Comparison of ENCODE assay signal across 26 mouse cellular contexts in genomic region chr6:61279506-61279905, GRCm38 (mm10).
DNase-seq lines count a peak whose midpoint lies in the region; TF ChIP-seq lines count a peak whose summit lies in the region.
"Had no signal": no experiment of that assay in that cellular context is flagged by ENCODE, and none has a peak within 500 bp of the region (broad histone marks: within the 10 kb centered on the region; RNA-seq: fewer than 3 reads in every experiment).

No protein-coding gene starts in this region.

- H3K4me3 ChIP-seq in cerebellum, adult 2 months (replicated peaks; ENCODE audit: insufficient read depth, low read depth, low read length), result no peak overlapping the region
- H3K4me3 ChIP-seq: embryonic facial prominence, embryonic 12.5 days; heart, embryonic 10.5 days; heart, embryonic 15.5 days; lung, embryonic 15.5 days; megakaryocyte, embryonic 14.5 days; midbrain, embryonic 12.5 days; myocyte; neural tube, embryonic 13.5 days had no signal

- no peak for TF ChIP-seq POLR2A in cerebellum, adult 2 months (IDR thresholded peaks at IDR 0.05; ENCODE audit: borderline replicate concordance, insufficient read depth, low read length)

- no peak for TF ChIP-seq CTCF in cerebellum, adult 2 months (IDR thresholded peaks at IDR 0.05; ENCODE audit: borderline replicate concordance, insufficient read depth, low read depth, low read length)

- WGBS in cerebellum, adult 2 months, result 41% methylated on average over 7 of the region's 7 CpGs

- DNase-seq in gastrocnemius, adult 18-20 months (ENCODE audit: low spot score), result peak; percentile 20
- no peak for DNase-seq in gastrocnemius, adult 8-10 months (ENCODE audit: low spot score in 2 of 2)
- peak; percentile 19 for DNase-seq in kidney, postnatal 14 days
- DNase-seq in kidney, postnatal 25 days, result no peak
- peak; percentile 52 for DNase-seq in testis, postnatal 14 days (ENCODE audit: low spot score)
- no peak for DNase-seq in testis, postnatal 10 days (ENCODE audit: low spot score)
- peak; percentile 32 for DNase-seq in skeletal muscle tissue, adult 2 months (ENCODE audit: low read depth, low spot score)
- DNase-seq in cerebellum, adult 2 months, result no peak
- DNase-seq: cerebellum, adult 9-11 months; embryo, embryonic 11 days; heart, adult 11 months; layer of hippocampus, postnatal 36 days; liver; right cerebral cortex, postnatal 25 days; spleen, adult 18-20 months; thymus, adult 2 months; thymus, postnatal 36 days had no signal

- H3K27me3 ChIP-seq in cerebellum, adult 2 months (ENCODE audit: control insufficient read depth, insufficient read depth, low read length), result no peaks in the 10 kb centered on the region
- H3K27me3 ChIP-seq: embryonic facial prominence, embryonic 12.5 days; heart, embryonic 15.5 days; lung, embryonic 15.5 days; megakaryocyte, embryonic 14.5 days; midbrain, embryonic 12.5 days; neural tube, embryonic 13.5 days had no signal

- H3K4me1 ChIP-seq in cerebellum, adult 2 months (ENCODE audit: control insufficient read depth, insufficient read depth, low read length), result no peaks in the 10 kb centered on the region
- H3K4me1 ChIP-seq: embryonic facial prominence, embryonic 12.5 days; heart, embryonic 10.5 days; heart, embryonic 15.5 days; midbrain, embryonic 12.5 days; neural tube, embryonic 13.5 days had no signal

- no peak overlapping the region for H3K27ac ChIP-seq in cerebellum, adult 2 months (ENCODE audit: insufficient read depth, low read length)
- H3K27ac ChIP-seq: embryonic facial prominence, embryonic 12.5 days; heart, embryonic 10.5 days; heart, embryonic 15.5 days; liver, embryonic 14.5 days; lung, embryonic 15.5 days; midbrain, embryonic 12.5 days; neural tube, embryonic 13.5 days had no signal

Comparison
In these comparisons a context has a peak if more than half of its experiments do, and no peak if none do; other contexts are left out.
1. DNase-seq: peak in gastrocnemius, adult 18-20 months (single experiment), kidney, postnatal 14 days (single experiment), testis, postnatal 14 days (single experiment) and skeletal muscle tissue, adult 2 months (single experiment); none in gastrocnemius, adult 8-10 months (0 of 2), kidney, postnatal 25 days (0 of 2), testis, postnatal 10 days (single experiment) and cerebellum, adult 2 months (0 of 2).